Mouse (Mus musculus) 3134 (cell line): ENCODE data around the gene Mindy1.

ENCODE experiments used
- DNase-seq: peaks from one replicate; pipeline ENCODE4 v3.0.0-alpha.2; 2011; ENCODE audit warnings: low spot score; ENCODE audit not compliant: insufficient read length; ENCODE audit errors: extremely low read depth

Mindy1 gene

DNA sequence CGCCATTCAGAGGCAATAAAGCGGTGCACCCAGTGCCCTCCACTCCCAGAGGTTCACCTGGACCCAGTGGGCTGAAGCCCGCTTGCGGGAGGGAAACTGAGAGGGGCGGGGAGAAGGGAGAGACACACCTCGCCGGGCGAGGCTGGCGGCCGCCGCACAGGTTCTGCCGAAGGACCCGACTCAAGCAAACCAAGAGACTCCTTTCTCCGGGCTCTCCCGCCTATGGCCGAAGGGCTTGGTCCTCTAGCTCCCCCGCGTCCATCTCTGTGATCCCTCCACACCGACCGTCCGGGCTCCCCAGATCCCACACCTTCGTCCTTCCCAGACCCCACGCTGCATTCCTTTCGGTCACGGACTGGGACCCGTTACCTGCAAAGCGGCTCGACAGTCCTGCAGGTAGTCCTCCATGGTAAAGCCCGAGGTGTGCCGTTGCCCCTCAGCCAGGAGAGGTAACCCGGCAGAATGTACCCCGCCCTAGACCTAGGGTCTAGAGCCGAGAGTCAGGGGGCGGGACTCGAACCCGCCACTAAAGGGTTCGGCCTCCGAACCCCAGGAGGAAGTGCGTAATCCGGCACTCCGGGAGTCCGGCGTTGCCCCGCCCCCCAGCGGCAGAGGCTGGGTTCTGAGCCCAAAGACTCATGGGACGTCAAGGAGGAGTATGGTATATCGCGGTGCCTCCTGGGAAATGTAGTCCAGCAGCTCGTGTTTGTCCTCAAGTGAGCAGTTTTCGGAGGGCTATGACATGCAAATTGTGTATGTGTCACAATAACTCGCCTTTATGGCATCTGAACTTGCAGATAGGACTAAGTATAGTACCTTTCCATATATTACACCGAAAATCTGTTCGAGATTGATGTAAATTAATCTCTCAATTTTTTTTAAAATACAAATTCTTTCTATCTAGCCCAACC lies at the start of gene Mindy1, which contains the start of gene Prune1:
Gene Mindy1, plus strand, starts transcription at position 130 of the 911 bp plus-strand sequence.
Gene Prune1, minus strand, starts transcription at position 861 of the 911 bp plus-strand sequence.
- DNase-seq, result peak; percentile 97

DNA sequence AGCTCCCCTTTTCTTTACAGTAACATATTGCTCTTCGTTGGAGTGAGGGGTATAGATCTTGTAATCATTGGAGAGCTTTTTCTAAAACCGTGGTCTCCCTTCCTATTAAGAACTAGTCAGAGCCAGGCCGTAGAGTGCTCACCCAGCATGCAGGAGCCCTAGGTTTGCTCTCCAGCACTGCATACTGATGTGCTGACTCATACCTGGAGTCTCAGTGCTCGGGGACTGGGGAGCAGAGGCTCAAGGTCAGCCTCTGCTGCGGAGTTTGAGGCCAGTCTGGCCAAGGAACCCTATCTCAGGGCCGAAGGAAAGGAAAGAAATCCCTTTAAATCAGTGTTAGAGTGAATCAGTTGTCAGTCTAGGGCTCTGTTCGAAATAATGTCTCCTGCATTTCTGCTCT lies 48.4 kb upstream of the Mindy1 start:
- peak; percentile 76 for DNase-seq

DNA sequence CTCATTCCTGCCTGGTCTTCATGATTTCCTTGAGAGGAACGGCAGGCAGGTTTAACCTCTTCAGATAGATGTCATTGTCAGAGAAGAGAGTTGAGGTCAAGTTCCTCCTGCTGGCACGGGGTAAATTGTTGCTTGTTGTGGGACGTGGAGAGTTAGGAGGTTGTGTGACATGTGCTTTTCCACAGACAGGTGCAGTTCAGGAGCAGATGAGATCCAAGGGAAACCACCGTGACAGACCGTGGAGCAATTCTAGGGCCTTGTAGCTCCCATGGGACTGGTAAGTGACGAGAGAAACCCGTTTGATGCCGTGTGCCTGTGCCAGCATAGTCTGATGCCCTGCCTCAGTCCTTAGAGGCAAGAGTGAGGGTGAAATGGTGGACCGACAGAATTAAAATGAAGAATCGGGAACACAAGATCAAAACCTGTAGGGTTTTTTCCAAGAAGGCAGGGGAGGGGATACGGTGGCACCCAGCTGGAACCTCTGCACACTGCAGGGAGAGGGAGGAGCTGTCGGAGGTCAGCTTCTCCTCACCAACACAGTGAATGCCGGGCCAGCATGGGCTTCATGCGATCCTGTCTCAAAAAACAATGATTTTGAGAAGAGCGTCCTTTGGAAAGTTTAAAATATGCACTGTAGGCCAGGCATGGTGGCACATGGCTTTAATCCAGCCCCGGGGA lies 47.7 kb upstream of the Mindy1 start:
- DNase-seq, result no peak

DNA sequence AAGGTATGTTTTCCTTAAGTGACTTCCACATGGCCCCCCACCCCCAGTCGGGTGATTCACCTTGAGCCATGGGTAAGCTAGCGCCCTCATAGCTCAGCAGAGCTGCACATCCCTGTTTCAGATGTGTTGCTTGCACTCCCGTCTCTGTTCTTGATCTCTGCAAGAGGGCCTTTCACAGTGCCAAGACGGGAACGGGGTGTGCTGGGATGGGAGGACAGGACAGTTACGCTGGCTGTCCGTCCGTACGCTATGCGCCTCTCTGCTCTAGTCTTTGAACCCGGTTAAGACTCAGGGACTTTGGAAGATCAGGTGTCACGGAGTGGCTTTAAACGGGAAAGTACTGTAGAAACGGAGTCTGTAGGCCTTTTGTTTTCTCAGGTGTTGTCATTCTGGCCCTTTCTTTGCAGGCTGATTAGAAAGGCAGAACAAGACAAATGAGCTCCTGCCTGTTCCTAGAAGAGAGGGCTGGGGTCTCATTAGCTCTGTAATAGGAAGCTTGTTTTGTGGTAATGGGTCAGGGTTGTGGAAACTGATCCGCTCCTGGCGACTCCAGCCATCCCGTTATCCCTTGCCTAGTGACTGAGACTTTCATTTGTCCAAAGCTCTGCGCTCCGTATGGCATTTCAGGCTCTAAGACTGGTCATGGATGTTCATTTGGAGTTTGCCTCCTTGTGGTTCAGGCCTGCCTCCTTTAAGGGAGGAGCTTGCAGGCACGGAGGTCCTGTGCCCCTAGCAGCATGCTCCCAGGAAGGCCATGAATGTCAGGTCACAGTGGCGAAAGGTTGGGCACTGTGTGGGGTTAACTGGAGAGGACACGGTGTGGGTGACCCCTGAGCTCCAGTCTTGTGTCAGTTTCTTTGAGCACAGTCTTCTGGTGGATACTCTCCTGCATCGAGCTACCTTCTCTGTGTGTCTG lies 45.5 kb upstream of the Mindy1 start:
- no peak for DNase-seq

DNA sequence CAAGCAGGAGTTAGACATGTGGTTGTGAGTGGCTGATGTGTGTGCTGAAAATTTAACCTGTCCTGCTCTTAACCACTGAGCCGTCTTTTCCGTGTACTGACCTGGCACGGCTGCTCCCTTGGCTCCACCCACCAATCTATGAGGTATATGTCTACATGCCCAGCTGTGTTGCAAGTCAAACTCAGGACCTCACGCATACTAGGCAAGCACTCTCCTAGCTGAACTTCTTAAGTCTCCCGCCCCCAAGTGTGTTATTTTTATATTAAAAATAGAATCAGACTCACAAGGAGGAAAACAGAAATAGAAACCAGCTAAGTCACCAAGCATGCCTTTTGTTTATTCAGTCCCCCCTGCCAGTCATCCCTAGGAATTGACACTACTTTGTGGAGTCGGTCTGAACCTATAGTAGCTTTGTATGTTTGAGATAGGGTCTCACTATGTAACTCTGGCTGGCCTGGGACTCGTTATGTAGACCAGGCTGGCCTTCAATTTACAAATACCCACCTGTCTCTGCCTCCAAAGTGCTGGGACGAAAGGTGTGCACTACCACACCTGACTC lies 43.5 kb upstream of the Mindy1 start:
- DNase-seq, result no peak

DNA sequence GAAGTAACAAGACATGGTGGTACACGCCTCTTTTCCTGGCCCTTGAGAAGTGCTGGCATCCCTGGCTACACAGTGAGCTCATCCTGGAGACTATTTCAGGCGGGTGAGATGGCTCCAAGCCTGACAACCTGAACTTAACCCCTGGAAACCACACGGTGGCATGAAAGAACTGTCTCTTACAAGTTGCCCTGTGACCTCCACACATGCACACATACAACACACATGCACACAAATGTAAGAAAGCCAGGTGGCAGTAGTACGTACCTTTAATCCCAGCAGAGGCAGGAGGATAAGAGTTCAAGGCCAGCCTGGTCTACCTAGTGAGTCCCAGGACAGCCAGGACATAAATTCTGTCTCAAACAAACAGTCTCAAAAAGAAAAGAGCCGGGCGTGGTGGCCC lies 42.1 kb upstream of the Mindy1 start:
- DNase-seq, result no peak

DNA sequence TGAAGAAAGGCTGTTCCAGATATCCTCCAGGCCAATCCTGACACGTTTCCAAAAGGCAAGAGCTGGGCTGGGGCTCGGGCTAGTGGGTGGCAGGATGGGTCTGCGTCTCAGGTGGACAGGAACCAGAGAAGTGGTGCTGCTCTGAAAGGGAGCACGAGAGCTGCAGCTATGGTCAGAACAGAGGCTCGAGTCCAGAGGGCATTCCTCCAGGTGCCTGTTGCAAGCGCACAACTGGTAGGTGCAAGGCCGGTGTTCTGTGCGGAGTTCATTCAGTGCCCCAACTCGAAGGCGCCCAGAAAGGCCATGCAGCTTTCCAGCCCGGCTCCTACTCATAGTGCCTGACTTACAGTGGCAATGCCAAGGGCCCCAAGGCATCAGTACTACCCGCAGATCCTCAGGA lies 41.2 kb upstream of the Mindy1 start:
- DNase-seq, result no peak

DNA sequence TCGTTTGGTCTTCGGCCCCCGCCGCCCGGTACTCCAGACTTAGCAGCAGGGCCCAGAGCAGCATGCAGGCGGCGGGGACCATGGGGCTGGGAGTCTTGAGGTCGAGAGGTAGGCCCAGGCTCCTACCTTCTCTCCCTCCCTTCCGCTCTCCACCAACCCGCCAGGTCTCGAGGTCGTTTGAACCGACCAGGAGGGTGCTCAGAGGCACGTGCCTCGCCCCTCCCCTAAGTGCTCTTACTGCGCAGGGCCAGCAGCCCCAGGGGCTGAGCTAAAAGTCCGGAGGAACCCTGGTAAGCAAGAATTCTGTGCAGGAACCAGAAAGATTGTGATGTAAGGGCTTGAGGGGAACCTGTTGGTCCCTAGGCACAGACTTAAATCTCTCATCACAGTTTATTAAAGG lies 40.2 kb upstream of the Mindy1 start:
- DNase-seq, result no peak

DNA sequence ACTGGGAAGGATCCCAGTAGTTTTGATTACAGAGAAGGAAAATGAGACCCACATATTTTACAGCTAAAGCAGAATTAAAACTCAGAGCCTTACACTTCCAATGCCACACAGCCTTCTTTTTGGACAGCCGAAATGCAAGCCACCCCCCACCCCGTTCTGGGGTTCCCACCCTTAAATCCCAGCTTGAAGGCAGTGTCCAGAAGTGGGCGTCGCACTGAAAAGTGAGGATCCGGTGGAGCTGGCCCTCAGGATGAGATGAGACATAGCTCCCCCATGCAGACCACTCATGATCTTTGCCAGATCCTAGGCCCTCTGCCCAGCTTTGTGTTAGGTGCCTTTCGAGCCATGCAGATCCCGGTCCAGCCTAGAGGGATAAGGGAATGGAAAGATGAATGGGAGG lies 39.6 kb upstream of the Mindy1 start, which contains the start of gene Gm128:
Gene Gm128, minus strand, starts transcription at position 101 of the 400 bp plus-strand sequence.
- DNase-seq, result no peak

DNA sequence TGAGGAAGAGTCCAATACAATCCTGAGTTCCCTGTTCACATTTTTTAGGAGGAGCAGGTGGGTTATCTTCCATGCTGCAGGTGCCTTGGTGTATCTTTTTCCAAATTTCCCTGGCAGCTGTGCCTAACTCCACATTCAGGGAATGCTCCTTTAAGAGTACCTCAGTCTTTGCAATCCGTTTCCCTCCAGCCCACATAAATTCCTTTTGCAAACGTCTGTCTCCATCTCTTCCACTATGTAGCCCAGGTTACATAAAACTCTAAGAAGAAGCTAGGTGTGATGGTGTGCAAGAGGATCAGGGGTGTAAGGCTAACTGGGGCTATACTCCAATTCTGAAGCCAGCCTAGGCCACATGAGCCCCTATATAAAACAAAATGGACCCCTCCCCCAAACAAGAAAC lies 38.1 kb upstream of the Mindy1 start:
- no peak for DNase-seq

DNA sequence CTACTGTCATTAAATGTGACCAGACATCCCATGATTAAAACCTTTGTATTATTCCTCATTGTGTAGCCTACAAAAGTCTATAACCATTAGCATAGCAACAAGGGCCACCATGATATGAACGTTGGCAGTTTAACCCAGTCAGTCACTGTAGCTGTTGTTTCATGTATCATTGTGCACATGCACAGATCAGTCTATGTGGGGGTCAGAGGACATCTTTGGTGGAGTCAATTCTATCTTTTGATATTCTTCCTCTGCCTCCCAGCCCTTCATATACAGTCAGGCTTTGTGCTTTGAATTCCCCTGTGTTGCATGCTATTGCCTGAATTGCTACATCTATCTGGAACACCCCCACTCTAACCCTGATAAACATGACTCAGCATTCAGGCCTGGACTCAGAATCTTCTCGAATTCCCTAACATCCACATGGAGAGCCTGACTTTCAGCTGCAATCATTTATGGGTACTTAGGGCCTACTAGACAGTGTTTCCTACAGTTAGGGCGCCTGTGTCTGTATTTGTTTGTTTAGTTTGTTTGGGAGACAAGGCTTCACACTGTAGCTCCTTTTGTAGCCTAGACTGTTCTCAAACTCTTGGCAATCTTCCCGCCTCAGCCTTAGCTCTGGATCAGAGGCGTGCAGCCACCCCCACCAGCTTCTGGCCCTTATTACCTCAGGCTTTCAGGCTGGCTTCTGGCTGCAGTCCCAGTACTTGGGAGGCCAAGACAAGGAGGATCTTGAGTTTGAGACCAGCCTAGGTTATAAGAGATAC lies 34.5 kb upstream of the Mindy1 start:
- DNase-seq, result peak; percentile 62

DNA sequence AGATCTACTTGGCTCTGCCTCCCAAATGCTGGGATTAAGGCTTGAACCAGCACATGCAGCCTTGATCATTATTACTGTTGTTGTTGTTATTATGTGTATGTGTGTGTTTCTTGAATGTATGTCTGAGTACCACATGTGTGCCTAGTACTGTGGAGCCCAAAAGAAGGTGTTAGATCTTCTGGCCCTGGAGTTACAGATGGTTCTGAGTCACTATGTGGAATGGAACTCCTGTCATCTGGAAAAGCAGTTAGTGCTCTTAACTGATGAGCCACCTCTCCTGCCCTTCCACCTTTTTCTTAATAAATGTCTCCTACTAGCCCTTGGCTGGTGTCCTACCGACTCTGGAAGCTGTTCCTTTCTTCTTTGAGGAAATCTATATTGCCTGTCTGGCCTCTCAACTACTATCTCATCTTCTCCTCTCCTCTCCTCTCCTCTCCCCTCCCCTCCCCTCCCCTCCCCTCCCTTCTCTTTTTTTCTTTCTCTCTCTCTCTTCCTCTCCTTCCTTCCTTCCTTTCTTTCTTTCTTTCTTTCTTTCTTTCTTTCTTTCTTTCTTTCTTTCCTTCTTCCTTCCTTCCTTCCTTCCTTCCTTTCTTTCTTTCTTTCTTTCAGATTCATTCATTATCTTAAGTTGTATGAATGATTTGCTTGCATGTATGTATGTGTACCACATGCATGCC lies 33.3 kb upstream of the Mindy1 start:
- DNase-seq, result no peak

DNA sequence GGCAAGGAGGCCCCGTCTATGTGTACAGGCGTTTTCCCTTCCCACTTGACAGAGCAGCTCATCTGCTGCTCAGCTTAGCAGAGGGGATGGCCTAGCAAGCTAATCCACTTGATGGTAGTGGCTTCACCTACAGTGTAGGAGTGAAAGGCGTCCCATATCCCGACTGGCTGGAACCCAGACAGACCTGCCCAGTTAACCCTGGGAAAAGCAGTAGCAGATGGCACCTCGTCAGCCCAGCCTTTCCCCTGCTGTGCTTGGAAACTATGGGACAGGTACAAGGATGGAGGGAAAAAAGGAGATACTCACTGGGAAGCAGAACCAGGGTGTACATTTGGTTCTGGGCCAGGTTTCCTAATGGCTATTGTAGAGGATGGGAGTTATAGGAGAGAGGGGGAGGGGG lies 30.8 kb upstream of the Mindy1 start:
- no peak for DNase-seq

DNA sequence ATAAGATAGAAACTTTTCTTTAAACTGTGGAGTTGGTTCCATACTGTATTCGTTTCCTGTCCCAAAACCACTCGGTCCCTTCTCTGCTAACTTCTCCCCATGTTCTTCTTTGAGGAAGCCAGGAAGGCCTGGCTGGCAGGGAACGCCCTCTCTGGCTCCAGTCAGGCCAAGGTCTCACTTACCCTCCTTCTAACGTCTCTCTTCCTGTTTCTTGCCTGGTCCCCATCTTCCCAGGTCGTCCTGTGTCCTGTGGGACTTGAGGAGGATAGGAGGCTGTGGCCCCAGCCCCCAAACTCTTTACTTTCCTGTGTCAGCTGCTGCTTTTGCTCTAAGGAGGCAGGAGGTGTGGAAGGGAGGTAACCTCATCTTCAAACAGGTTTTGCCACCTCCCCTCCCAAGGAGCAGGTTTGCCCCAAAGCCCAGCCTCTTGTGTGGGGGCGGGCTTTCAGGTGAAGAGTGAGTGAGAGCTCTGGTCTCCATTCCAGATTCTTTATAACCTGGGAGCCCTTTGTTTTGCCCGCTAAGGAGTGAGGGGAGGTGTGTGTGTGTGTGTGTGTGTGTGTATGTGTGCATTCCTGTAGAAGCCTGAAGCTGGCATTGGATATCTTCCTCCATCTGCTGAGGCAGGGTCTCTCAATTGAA lies 30.2 kb upstream of the Mindy1 start, which contains the start of gene Bnipl:
Gene Bnipl, minus strand, starts transcription at position 411 of the 642 bp plus-strand sequence.
- DNase-seq, result no peak

DNA sequence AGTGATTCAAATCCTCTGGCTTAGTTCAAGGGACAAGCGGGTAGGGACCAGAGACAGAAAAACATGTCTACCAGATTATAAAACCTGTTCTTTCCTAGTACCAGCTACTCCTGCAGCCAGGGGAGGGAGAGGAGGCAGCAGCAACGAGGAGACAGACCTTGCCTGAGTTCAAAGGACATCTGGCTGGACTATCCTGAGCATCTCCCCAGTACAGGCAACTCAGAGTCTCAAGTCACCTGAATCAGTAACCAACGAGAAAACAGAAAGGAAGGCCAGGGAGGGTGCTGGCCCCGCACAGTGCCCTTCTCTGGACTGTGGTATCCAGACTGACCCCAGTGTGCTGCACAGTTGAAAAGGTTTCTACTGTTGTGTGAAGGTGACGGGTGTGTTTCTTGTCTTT lies 24.2 kb upstream of the Mindy1 start:
- DNase-seq, result no peak

DNA sequence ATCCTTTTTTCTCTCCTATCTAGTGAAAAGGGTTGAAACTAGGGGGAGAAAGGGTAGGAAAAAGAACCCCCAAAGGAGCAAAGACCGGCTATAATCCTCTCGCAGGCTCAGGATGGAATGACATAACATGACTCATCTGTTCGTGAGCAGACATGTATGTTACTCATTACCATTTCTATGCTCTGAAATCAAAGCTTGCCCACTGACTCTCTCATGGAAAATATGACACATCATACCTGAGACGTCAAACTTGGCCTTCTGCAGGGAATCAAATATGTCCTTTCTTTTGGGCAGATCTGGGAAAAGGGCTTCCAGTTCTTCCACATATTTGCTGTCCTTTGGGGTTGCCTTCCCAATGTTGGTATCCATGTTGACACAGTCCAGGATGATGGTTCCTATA lies 19.2 kb upstream of the Mindy1 start:
- DNase-seq, result no peak

DNA sequence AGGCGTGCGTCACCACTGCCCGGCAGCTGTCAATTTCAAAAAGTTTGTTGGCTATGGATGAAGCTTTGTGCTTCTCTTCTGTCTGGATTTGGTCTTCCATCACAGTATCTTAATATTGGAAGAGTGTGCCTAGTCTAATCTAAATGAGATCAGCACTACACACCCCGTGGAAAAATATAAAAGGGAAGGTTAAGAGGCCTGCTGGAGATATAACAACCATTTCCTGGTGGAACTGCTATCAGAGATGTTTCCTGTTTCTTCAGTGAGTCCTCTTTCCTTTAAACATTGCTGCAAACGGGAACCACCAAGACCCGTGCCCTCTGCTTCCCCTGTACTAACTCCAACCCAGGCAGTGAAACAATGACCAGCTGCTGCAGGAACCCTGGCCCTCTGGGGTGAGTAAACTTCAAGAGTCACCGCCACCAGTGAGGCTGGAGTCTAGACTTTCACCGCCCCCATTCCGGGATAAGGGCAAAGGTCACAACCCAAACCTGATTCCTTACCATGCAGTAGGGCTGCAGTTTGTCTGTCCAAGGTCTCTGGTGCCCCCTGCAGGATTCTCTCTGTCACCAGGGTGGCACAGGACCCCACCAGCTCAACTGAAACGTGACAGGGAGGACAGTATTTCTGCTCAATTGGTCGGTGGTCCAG lies 17.9 kb upstream of the Mindy1 start:
- no peak for DNase-seq

DNA sequence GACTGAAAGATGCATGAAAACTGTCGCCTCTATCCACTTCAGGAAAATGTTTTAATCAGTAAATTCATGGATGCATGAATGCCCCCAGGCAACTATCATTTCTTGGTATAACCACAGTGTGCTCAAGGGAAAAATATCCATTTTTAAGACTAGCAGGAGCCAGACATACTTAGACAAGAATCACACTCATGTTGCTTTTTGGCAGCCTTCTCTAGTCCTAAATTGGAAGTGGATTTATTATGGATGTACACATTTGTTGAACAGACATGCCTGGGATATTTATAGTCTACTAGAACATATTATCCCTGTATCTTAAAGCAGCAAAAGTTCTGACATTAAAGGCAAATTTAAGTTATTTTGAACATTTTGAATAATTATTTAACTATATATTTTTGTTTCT lies 16.4 kb upstream of the Mindy1 start:
- DNase-seq, result no peak
